Mouse (Mus musculus): ENCODE measurements around the gene Olfr1513.

Olfr1513 gene

GRCm38 (mm10) chr14:52310906-52311305 is 45.3 kb downstream of the Olfr1513 start:
- in situ Hi-C loops (cut with MboI) = loop anchor here (25.0 kb wide), 1 partner anchor 424 kb away; the partner anchor contains the start of genes Mettl17 and Slc39a2

GRCm38 (mm10) chr14:52310343-52310742 is 45.9 kb downstream of the Olfr1513 start:
- in situ Hi-C loops (cut with MboI) = loop anchor here (25.0 kb wide), 1 partner anchor 423 kb away; the partner anchor contains the start of genes Mettl17 and Slc39a2

- in situ Hi-C loops (cut with MboI) = loop anchor here (25.0 kb wide), 1 partner anchor 419 kb away; the partner anchor contains the start of genes Mettl17 and Slc39a2
Measured at GRCm38 (mm10) chr14:52306100-52306499, 50.1 kb downstream of the Olfr1513 start.

- in situ Hi-C loops (cut with MboI) = loop anchor here (25.0 kb wide), 1 partner anchor 417 kb away; the partner anchor contains the start of genes Mettl17 and Slc39a2
Measured at GRCm38 (mm10) chr14:52304644-52305271, 51.5 kb downstream of the Olfr1513 start, which contains the start of gene Mettl3. Gene Mettl3 (minus strand): TSS chr14:52305128.

- in situ Hi-C loops (cut with MboI) = loop anchor here (25.0 kb wide), 1 partner anchor 416 kb away; the partner anchor contains the start of genes Mettl17 and Slc39a2
Measured at GRCm38 (mm10) chr14:52303517-52303916, 52.7 kb downstream of the Olfr1513 start.

All from mature B cell (primary cell).